Mouse (Mus musculus) granulocyte monocyte progenitor cell, adult 5-6 weeks (primary cell): ENCODE measurements around the gene Speer3. TPM values are rescaled to one million over a fixed set of nuclear protein-coding genes. Genes with fewer than 3 reads are reported as not detected.
"Not testable (repeated sequence)": the region's sequence is repeated elsewhere in the genome, so short reads cannot be mapped to it uniquely, and the experiment has no call there.

Experiments
- ATAC-seq: replicated peaks from 2 replicates; pipeline ENCODE4 v1.8.0; 2016; ENCODE audit warnings: mild to moderate bottlenecking, moderate TSS enrichment, inconsistent platforms; ENCODE audit not compliant: poor library complexity, severe bottlenecking
- total RNA-seq, 2 experiments: library from RNA; stranded (forward) in 1 of 2; stranded (reverse) in 1 of 2; fragments of 200-712, 200-1000 nt in 1 of 2; fragments of >200 nt in 1 of 2; fragmentation: Nextera tagmentation in 1 of 2; gene quantifications; 2 replicates each; pipeline ENCODE4 v1.2.3; 2014 to 2017

Speer3 gene
- total RNA-seq (2014; fragmentation: Nextera tagmentation), result not detected in 2 replicates
- total RNA-seq (2017), result not detected in 2 replicates

- ATAC-seq, result no peak
These were observed at the start of gene Speer3 for GRCm38 (mm10) chr5:13791319-13791718. TSS of gene Speer3 (plus strand) at chr5:13791619.

- not testable (repeated sequence) for ATAC-seq
These were observed 19.1 kb downstream of the Speer3 start for GRCm38 (mm10) chr5:13810496-13810895.

GRCm38 (mm10) chr5:13825108-13825507 lies 33.7 kb downstream of the Speer3 start:
- no peak for ATAC-seq

- ATAC-seq, result no peak
These were observed 35.3 kb downstream of the Speer3 start for GRCm38 (mm10) chr5:13826708-13827107.

GRCm38 (mm10) chr5:13844317-13844716 lies 52.9 kb downstream of the Speer3 start:
- no peak for ATAC-seq

Other genes starting within 250 kb of the Speer3 start
- not detected in 2 replicates for gene Sema3e, start 233.7 kb downstream of the Speer3 start, total RNA-seq (2014; fragmentation: Nextera tagmentation)
- gene Sema3e, start 233.7 kb downstream of the Speer3 start, total RNA-seq (2017), result not detected in 2 replicates